Mouse (Mus musculus) MEL (cell line): ENCODE measurements around the gene Tmem106c. TPM values are rescaled to one million over a fixed set of nuclear protein-coding genes. Genes with fewer than 3 reads are reported as not detected.

Experiments
- DNase-seq: peaks from one replicate; pipeline ENCODE4 v3.0.0; 2011; ENCODE audit warnings: low read depth, low spot score
- H3K27ac ChIP-seq: 2 replicates; pipeline ENCODE4 v1.5.1; 2012; ENCODE audit warnings: low read depth, mild to moderate bottlenecking, control low read depth, low read length, moderate library complexity; ENCODE audit not compliant: control insufficient read depth
- H3K27me3 ChIP-seq, 2 experiments: fragments of 150-350 bp in 1 of 2; sonication (generic) in 1 of 2; 2 replicates each; pipeline ENCODE4 v1.6.1; 2012; ENCODE audit warnings: low read length in 2 of 2, mild to moderate bottlenecking in 2 of 2, improper control_type of control experiment in 1 of 2, moderate library complexity in 1 of 2; ENCODE audit not compliant: insufficient read depth in 2 of 2, control insufficient read depth in 1 of 2
- H3K36me3 ChIP-seq, 2 experiments: 2 replicates each; pipeline ENCODE4 v1.6.1; 2012 to 2014; ENCODE audit warnings: low read length in 2 of 2, improper control_type of control experiment in 1 of 2, inconsistent platforms in 1 of 2, mild to moderate bottlenecking in 1 of 2; ENCODE audit not compliant: insufficient read depth in 2 of 2, control insufficient read depth in 1 of 2
- H3K4me1 ChIP-seq, 2 experiments: fragments of 150-350 bp in 1 of 2; sonication (generic) in 1 of 2; 2 replicates each; pipeline ENCODE4 v1.6.1; 2012; ENCODE audit warnings: low read length in 2 of 2, improper control_type of control experiment in 1 of 2, mild to moderate bottlenecking in 1 of 2; ENCODE audit not compliant: insufficient read depth in 2 of 2, control insufficient read depth in 1 of 2
- H3K4me3 ChIP-seq, 2 experiments: fragments of 150-350 bp in 1 of 2; sonication (generic) in 1 of 2; 2 replicates each; pipeline ENCODE4 v1.5.1; 2012; ENCODE audit warnings: low read depth in 2 of 2, low read length in 2 of 2, mild to moderate bottlenecking in 2 of 2, moderate library complexity in 2 of 2, control low read depth in 1 of 2, improper control_type of control experiment in 1 of 2; ENCODE audit not compliant: control insufficient read depth in 1 of 2, insufficient read depth in 1 of 2
- H3K79me2 ChIP-seq: 2 replicates; pipeline ENCODE4 v1.6.1; 2012; ENCODE audit warnings: mild to moderate bottlenecking, low read length, moderate library complexity; ENCODE audit not compliant: control insufficient read depth, poor library complexity, insufficient read depth
- H3K9ac ChIP-seq: 2 replicates; pipeline ENCODE4 v1.6.1; 2012; ENCODE audit warnings: low read depth, mild to moderate bottlenecking, control low read depth, low read length, moderate library complexity; ENCODE audit not compliant: control insufficient read depth, poor library complexity, severe bottlenecking
- H3K9me3 ChIP-seq: fragments of 150-350 bp; sonication (generic); replicated peaks from 2 replicates; pipeline ENCODE4 v1.6.1; 2012; ENCODE audit warnings: mild to moderate bottlenecking, low read length, improper control_type of control experiment, moderate library complexity; ENCODE audit not compliant: insufficient read depth
- BHLHE40 ChIP-seq: IDR thresholded peaks from 2 replicates; pipeline ENCODE4 v1.6.1; 2012; ENCODE audit warnings: low read depth, mild to moderate bottlenecking, inconsistent platforms, low read length, improper control_type of control experiment, borderline replicate concordance
- E2F4 ChIP-seq: IDR thresholded peaks from 2 replicates; pipeline ENCODE4 v1.6.1; 2011; ENCODE audit warnings: low read depth, low read length, improper control_type of control experiment, borderline replicate concordance
- ELF1 ChIP-seq: IDR thresholded peaks from 2 replicates; pipeline ENCODE4 v1.6.1; 2014; ENCODE audit warnings: low read depth, mild to moderate bottlenecking, inconsistent platforms, low read length, improper control_type of control experiment, moderate library complexity
- EP300 ChIP-seq, 2 experiments: IDR thresholded peaks; 2 replicates each; pipeline ENCODE4 v1.6.1; 2011; ENCODE audit warnings: improper control_type of control experiment in 2 of 2, low read length in 2 of 2, low read depth in 1 of 2, mild to moderate bottlenecking in 1 of 2
- ETS1 ChIP-seq: IDR thresholded peaks from 2 replicates; pipeline ENCODE4 v1.6.1; 2012; ENCODE audit warnings: low read depth, mild to moderate bottlenecking, inconsistent platforms, low read length, improper control_type of control experiment, moderate library complexity
- MAFK ChIP-seq: IDR thresholded peaks from 2 replicates; pipeline ENCODE4 v1.6.1; 2011; ENCODE audit warnings: low read depth, mild to moderate bottlenecking, low read length, improper control_type of control experiment, borderline replicate concordance
- MAX ChIP-seq: IDR thresholded peaks from 2 replicates; pipeline ENCODE4 v1.6.1; 2011; ENCODE audit warnings: low read length, improper control_type of control experiment
- MYB ChIP-seq: IDR thresholded peaks from 2 replicates; pipeline ENCODE4 v1.6.1; 2011; ENCODE audit warnings: mild to moderate bottlenecking, low read depth, low read length, improper control_type of control experiment
- NELFE ChIP-seq: IDR thresholded peaks from 2 replicates; pipeline ENCODE4 v1.6.1; 2011; ENCODE audit warnings: low read depth, low read length, improper control_type of control experiment
- POLR2A ChIP-seq, 2 experiments: IDR thresholded peaks; 2 replicates each; pipeline ENCODE4 v1.6.1; 2011 to 2012; ENCODE audit warnings: low read length in 2 of 2, mild to moderate bottlenecking in 2 of 2, control low read depth in 1 of 2, improper control_type of control experiment in 1 of 2, low read depth in 1 of 2, moderate library complexity in 1 of 2; ENCODE audit not compliant: control insufficient read depth in 1 of 2, insufficient read depth in 1 of 2, poor library complexity in 1 of 2
- POLR2AphosphoS5 ChIP-seq: IDR thresholded peaks from 2 replicates; pipeline ENCODE4 v1.6.1; 2012; ENCODE audit warnings: low read depth, borderline replicate concordance, mild to moderate bottlenecking, inconsistent platforms, low read length, moderate library complexity, mixed read lengths
- RCOR1 ChIP-seq: IDR thresholded peaks from 2 replicates; pipeline ENCODE4 v1.6.1; 2012; ENCODE audit warnings: low read depth, mild to moderate bottlenecking, inconsistent platforms, low read length, improper control_type of control experiment
- SMC3 ChIP-seq: IDR thresholded peaks from 2 replicates; pipeline ENCODE4 v1.6.1; 2011; ENCODE audit warnings: low read depth, low read length, improper control_type of control experiment
- TCF12 ChIP-seq: IDR thresholded peaks from 2 replicates; pipeline ENCODE4 v1.6.1; 2014; ENCODE audit warnings: low read depth, mild to moderate bottlenecking, inconsistent platforms, low read length, improper control_type of control experiment, moderate library complexity
- UBTF ChIP-seq: IDR thresholded peaks from 2 replicates; pipeline ENCODE4 v1.6.1; 2012; ENCODE audit warnings: low read depth, mild to moderate bottlenecking, inconsistent platforms, low read length, improper control_type of control experiment, moderate library complexity, borderline replicate concordance; ENCODE audit not compliant: insufficient read depth
- USF1 ChIP-seq: IDR thresholded peaks from 2 replicates; pipeline ENCODE4 v1.6.1; 2014; ENCODE audit warnings: low read depth, mild to moderate bottlenecking, inconsistent platforms, low read length, improper control_type of control experiment, moderate library complexity
- ZC3H11A ChIP-seq: IDR thresholded peaks from 2 replicates; pipeline ENCODE4 v1.6.1; 2012; ENCODE audit warnings: low read depth, mild to moderate bottlenecking, inconsistent platforms, low read length, improper control_type of control experiment
- polyA plus RNA-seq, 2 experiments: library from polyadenylated mRNA; stranded (reverse) in 1 of 2; unstranded in 1 of 2; fragments of >175 nt in 1 of 2; fragments of >200 nt in 1 of 2; gene quantifications; 2 replicates each; pipeline versions ENCODE4 v1.2.1 to v1.2.4; 2012; ENCODE audit warnings: low replicate concordance in 2 of 2, low read depth in 1 of 2; ENCODE audit not compliant: insufficient read length in 2 of 2, insufficient read depth in 1 of 2, missing spikeins in 1 of 2
- total RNA-seq: library from RNA; depleted of rRNA; stranded (reverse); fragments of 300-350 nt; gene quantifications from 2 replicates; pipeline ENCODE4 v1.2.3, GENCODE M21; 2012

Tmem106c gene
- total and polyA plus RNA-seq, 3 experiments, result 54.3 to 121 TPM; not detected in 1

GRCm38 (mm10) chr15:97941306-97941705 lies 22.7 kb upstream of the Tmem106c start:
- no peak for TF ChIP-seq ELF1
- TF ChIP-seq MAFK, result no peak
- TF ChIP-seq MAX, result no peak
- no peak for TF ChIP-seq EP300 (IDR thresholded peaks at IDR 0.05; ENCODE audit: low read depth in 1 of 2, low read length in 2 of 2)
- TF ChIP-seq ETS1, result no peak
- TF ChIP-seq POLR2AphosphoS5, result no peak
- no peak for TF ChIP-seq ZC3H11A
- no peak for TF ChIP-seq SMC3
- Histone ChIP-seq H3K27me3 (peaks cover 6 to 7% of the 10 kb centered on the region in 2 experiments; a peak in 3 of 4 replicates), H3K4me1 (peaks cover 0 to 9% of the 10 kb centered on the region in 2 experiments; a peak in 2 of 4 replicates), H3K9me3 (no peaks in the 10 kb centered on the region), H3K4me3 (no peak overlapping the region), H3K36me3 (no peaks in the 10 kb centered on the region), H3K27ac (no peak overlapping the region), H3K79me2 (no peaks in the 10 kb centered on the region), H3K9ac (no peak overlapping the region)
- peak; percentile 56 for DNase-seq

DNA sequence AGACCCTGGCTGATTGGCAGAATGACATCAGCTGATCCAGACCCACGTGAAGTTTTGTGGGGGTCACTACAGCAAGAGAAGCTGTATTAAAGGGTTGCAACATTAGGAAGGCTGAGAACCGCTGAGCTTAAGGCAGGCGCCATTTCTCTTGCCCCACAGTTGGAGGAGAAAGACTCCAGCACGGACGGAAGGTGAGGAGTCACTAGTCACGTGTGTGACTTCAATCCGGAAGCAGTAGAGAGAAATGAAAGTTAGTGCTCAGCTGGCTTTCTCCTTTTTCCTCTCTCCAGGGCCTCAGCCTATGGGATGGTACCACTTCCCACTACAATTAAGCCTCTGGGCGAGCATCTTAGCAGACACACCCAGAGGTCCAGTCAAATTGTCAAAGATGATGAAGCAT lies 21.5 kb upstream of the Tmem106c start:
- Histone ChIP-seq H3K9ac (no peak overlapping the region), H3K27ac (no peak overlapping the region), H3K9me3 (no peaks in the 10 kb centered on the region), H3K36me3 (no peaks in the 10 kb centered on the region), H3K27me3 (peaks cover 2 to 5% of the 10 kb centered on the region in 2 experiments; a peak in 1 of 4 replicates), H3K4me1 (peaks cover 0 to 9% of the 10 kb centered on the region in 2 experiments; a peak in 2 of 4 replicates), H3K79me2 (no peaks in the 10 kb centered on the region), H3K4me3 (no peak overlapping the region)
- DNase-seq, result no peak
- TF ChIP-seq USF1 (0 out of 2 replicates have a peak, but pooled peaks have one; percentile 29), MYB (no peak), TCF12 (no peak), E2F4 (no peak), SMC3 (no peak), POLR2AphosphoS5 (no peak)

- Histone ChIP-seq H3K27ac (no peak overlapping the region), H3K36me3 (no peaks in the 10 kb centered on the region), H3K79me2 (no peaks in the 10 kb centered on the region), H3K4me1 (peaks cover 0 to 9% of the 10 kb centered on the region in 2 experiments; a peak in 2 of 4 replicates), H3K9ac (no peak overlapping the region), H3K27me3 (peaks cover 2% of the 10 kb centered on the region in 2 experiments; a peak in 1 of 4 replicates), H3K9me3 (no peaks in the 10 kb centered on the region), H3K4me3 (no peak overlapping the region)
- no peak for TF ChIP-seq TCF12
- TF ChIP-seq UBTF, result no peak
- no peak for TF ChIP-seq POLR2A (IDR thresholded peaks at IDR 0.05; ENCODE audit: control insufficient read depth in 1 of 2, insufficient read depth in 1 of 2, low read depth in 1 of 2, low read length in 2 of 2, poor library complexity in 1 of 2)
- no peak for TF ChIP-seq BHLHE40
- TF ChIP-seq NELFE, result no peak
- no peak for TF ChIP-seq RCOR1
- DNase-seq, result no peak
These were observed 20.6 kb upstream of the Tmem106c start for GRCm38 (mm10) chr15:97943356-97943755.
